Mouse (Mus musculus) CH12.LX (cell line): ENCODE measurements around the gene Capg. TPM values are rescaled to one million over a fixed set of nuclear protein-coding genes. Genes with fewer than 3 reads are reported as not detected.
A peak's percentile ranks its signal among the peaks of the same experiment; 100 is the strongest.

Experiments
- DNase-seq: peaks from one replicate; pipeline ENCODE4 v3.0.0-alpha.2; 2013; ENCODE audit errors: extremely low read depth
- H3K27ac ChIP-seq: 2 replicates; pipeline ENCODE4 v1.5.1; 2012; ENCODE audit warnings: low read depth, mild to moderate bottlenecking, control low read depth, moderate library complexity; ENCODE audit not compliant: insufficient read depth
- H3K27me3 ChIP-seq: replicated peaks from 2 replicates; pipeline ENCODE3; 2012; ENCODE audit warnings: inconsistent platforms
- H3K36me3 ChIP-seq, 2 experiments: replicated peaks in 1 of 2; 2 replicates each; pipeline versions ENCODE3 to v1.6.1; 2012; ENCODE audit warnings: inconsistent platforms in 1 of 2, low read length in 1 of 2, mild to moderate bottlenecking in 1 of 2, mixed read lengths in 1 of 2, moderate library complexity in 1 of 2; ENCODE audit not compliant: control insufficient read depth in 1 of 2, insufficient read depth in 1 of 2
- H3K4me1 ChIP-seq, 2 experiments: 2 replicates each; pipeline ENCODE4 v1.6.1; 2012; ENCODE audit warnings: inconsistent platforms in 1 of 2, moderate library complexity in 1 of 2; ENCODE audit not compliant: insufficient read depth in 2 of 2, control insufficient read depth in 1 of 2
- H3K4me2 ChIP-seq: 2 replicates; pipeline ENCODE4 v1.6.1; 2012; ENCODE audit warnings: low read depth, mild to moderate bottlenecking, control low read depth; ENCODE audit not compliant: poor library complexity, insufficient read depth, severe bottlenecking
- H3K4me3 ChIP-seq, 3 experiments: fragments of 150-350 bp in 1 of 3; sonication (generic) in 1 of 3; replicated peaks in 1 of 3; 2 replicates each; pipeline versions ENCODE3 to v1.5.1; 2011 to 2012; ENCODE audit warnings: low read depth in 2 of 3, low read length in 2 of 3, mild to moderate bottlenecking in 2 of 3, moderate library complexity in 2 of 3, control low read depth in 1 of 3, improper control_type of control experiment in 1 of 3, inconsistent platforms in 1 of 3, mixed read lengths in 1 of 3; ENCODE audit not compliant: poor library complexity in 1 of 3
- H3K79me2 ChIP-seq: replicated peaks from 2 replicates; pipeline ENCODE4 v1.6.1; 2012; ENCODE audit warnings: mild to moderate bottlenecking, moderate library complexity; ENCODE audit not compliant: control insufficient read depth, poor library complexity, insufficient read depth, severe bottlenecking; ENCODE audit errors: extremely low read depth
- H3K9ac ChIP-seq: 2 replicates; pipeline ENCODE4 v1.6.1; 2012; ENCODE audit warnings: low read depth, mild to moderate bottlenecking, control low read depth, moderate library complexity; ENCODE audit not compliant: insufficient read depth
- H3K9me3 ChIP-seq: replicated peaks from 2 replicates; pipeline ENCODE3; 2012; ENCODE audit warnings: low read length, inconsistent platforms, mixed read lengths
- BHLHE40 ChIP-seq: IDR thresholded peaks from 2 replicates; pipeline ENCODE4 v1.6.1; 2011; ENCODE audit warnings: mild to moderate bottlenecking, low read depth, low read length, improper control_type of control experiment
- CHD2 ChIP-seq: IDR thresholded peaks from 2 replicates; pipeline ENCODE4 v1.6.1; 2011; ENCODE audit warnings: low read length, improper control_type of control experiment
- CTCF ChIP-seq, 2 experiments: IDR thresholded peaks in 1 of 2; conservative IDR thresholded peaks in 1 of 2; 2 replicates each; pipeline ENCODE4 v1.5.1; 2011 to 2012; ENCODE audit warnings: low read depth in 2 of 2, low read length in 2 of 2, improper control_type of control experiment in 1 of 2, inconsistent platforms in 1 of 2, mild to moderate bottlenecking in 1 of 2, moderate library complexity in 1 of 2
- ELF1 ChIP-seq: IDR thresholded peaks from 2 replicates; pipeline ENCODE4 v1.6.1; 2014; ENCODE audit warnings: low read depth, mild to moderate bottlenecking, inconsistent platforms, low read length, improper control_type of control experiment
- ETS1 ChIP-seq: conservative IDR thresholded peaks from 2 replicates; pipeline ENCODE4 v1.6.1; 2012; ENCODE audit warnings: low read depth, mild to moderate bottlenecking, inconsistent platforms, low read length, improper control_type of control experiment, moderate library complexity
- GABPA ChIP-seq: IDR thresholded peaks from 2 replicates; pipeline ENCODE4 v1.6.1; 2012; ENCODE audit warnings: low read depth, low read length, improper control_type of control experiment, inconsistent platforms; ENCODE audit not compliant: insufficient replicate concordance
- HCFC1 ChIP-seq: IDR thresholded peaks from 2 replicates; pipeline ENCODE4 v1.6.1; 2012; ENCODE audit warnings: low read depth, mild to moderate bottlenecking, inconsistent platforms, low read length, improper control_type of control experiment
- JUN ChIP-seq: IDR thresholded peaks from 2 replicates; pipeline ENCODE4 v1.6.1; 2011; ENCODE audit warnings: low read depth, mild to moderate bottlenecking, low read length, improper control_type of control experiment, moderate library complexity; ENCODE audit not compliant: insufficient read depth
- KAT2A ChIP-seq: IDR thresholded peaks from 2 replicates; pipeline ENCODE4 v1.6.1; 2012; ENCODE audit warnings: low read length, improper control_type of control experiment, inconsistent platforms; ENCODE audit not compliant: insufficient replicate concordance
- MAFK ChIP-seq: IDR thresholded peaks from 2 replicates; pipeline ENCODE4 v1.6.1; 2011; ENCODE audit warnings: low read length, improper control_type of control experiment; ENCODE audit not compliant: insufficient replicate concordance
- MAX ChIP-seq: IDR thresholded peaks from 2 replicates; pipeline ENCODE4 v1.6.1; 2011; ENCODE audit warnings: low read length, improper control_type of control experiment
- MEF2A ChIP-seq: IDR thresholded peaks from 2 replicates; pipeline ENCODE4 v1.6.1; 2014; ENCODE audit warnings: low read depth, mild to moderate bottlenecking, inconsistent platforms, low read length, improper control_type of control experiment, borderline replicate concordance
- MYC ChIP-seq: IDR thresholded peaks from 2 replicates; pipeline ENCODE4 v1.6.1; 2011; ENCODE audit warnings: low read depth, mild to moderate bottlenecking, improper control_type of control experiment, low read length
- PAX5 ChIP-seq: IDR thresholded peaks from 2 replicates; pipeline ENCODE4 v1.6.1; 2012; ENCODE audit warnings: low read length, inconsistent platforms, mixed read lengths
- POLR2A ChIP-seq: IDR thresholded peaks from 2 replicates; pipeline ENCODE4 v1.6.1; 2011; ENCODE audit warnings: low read depth, mild to moderate bottlenecking, improper control_type of control experiment, low read length
- POLR2AphosphoS2 ChIP-seq: IDR thresholded peaks from 2 replicates; pipeline ENCODE4 v1.6.1; 2011; ENCODE audit warnings: low read depth, low read length, improper control_type of control experiment
- SMC3 ChIP-seq: IDR thresholded peaks from 2 replicates; pipeline ENCODE4 v1.6.1; 2011; ENCODE audit warnings: low read depth, low read length, improper control_type of control experiment
- TBP ChIP-seq: conservative IDR thresholded peaks from 2 replicates; pipeline ENCODE4 v1.6.1; 2011; ENCODE audit warnings: low read depth, low read length, improper control_type of control experiment
- USF1 ChIP-seq: IDR thresholded peaks from 2 replicates; pipeline ENCODE4 v1.6.1; 2014; ENCODE audit warnings: low read depth, mild to moderate bottlenecking, inconsistent platforms, low read length, improper control_type of control experiment
- USF2 ChIP-seq: conservative IDR thresholded peaks from 2 replicates; pipeline ENCODE4 v1.6.1; 2011; ENCODE audit warnings: low read depth, low read length, improper control_type of control experiment
- ZMIZ1 ChIP-seq: IDR thresholded peaks from 2 replicates; pipeline ENCODE4 v1.6.1; 2012; ENCODE audit warnings: low read depth, mild to moderate bottlenecking, inconsistent platforms, low read length, improper control_type of control experiment
- ZNF384 ChIP-seq: IDR thresholded peaks from 2 replicates; pipeline ENCODE4 v1.6.1; 2012; ENCODE audit warnings: low read depth, low read length, improper control_type of control experiment, inconsistent platforms
- dilution Hi-C: fragments of 300-500 bp; cut with MboI; formaldehyde crosslinking; loops from 2 replicates; pipeline ENCODE4 v1.14.3; 2020; ENCODE audit warnings: low sequenced_read_pairs; ENCODE audit not compliant: extremely low pct_unique_long_range_greater_than_20kb, extremely low pct_ligation_motif_present
- in situ Hi-C: fragments of 300-500 bp; cut with MboI; formaldehyde crosslinking; loops from 3 replicates; pipeline ENCODE4 v1.14.3; 2019; ENCODE audit warnings: low sequenced_read_pairs, low pct_ligation_motif_present, low pct_unique_long_range_greater_than_20kb, mixed read lengths
- polyA plus RNA-seq: library from polyadenylated mRNA; unstranded; fragments of >175 nt; gene quantifications from 2 replicates; pipeline ENCODE4 v1.2.1, GENCODE M21; 2012; ENCODE audit warnings: low read depth; ENCODE audit not compliant: insufficient read length
- total RNA-seq, 2 experiments: library from RNA; depleted of rRNA; stranded (reverse); fragments of 300-350 nt in 1 of 2; fragments of >200 nt in 1 of 2; gene quantifications; 2 replicates each; pipeline ENCODE4 v1.2.3; 2012 to 2014

Capg gene
- total and polyA plus RNA-seq, 3 experiments = 175 to 264 (median 196) TPM

GRCm38 (mm10) chr6:72519892-72520663 is 24.1 kb upstream of the Capg start (continued):
- TF ChIP-seq USF2 = no peak
- no peak for TF ChIP-seq MAX
- no peak for TF ChIP-seq MYC
- no peak for TF ChIP-seq HCFC1
- no peak for TF ChIP-seq USF1
- 0 out of 2 replicates have a peak, but pooled peaks have one; percentile 16 for TF ChIP-seq MEF2A
- TF ChIP-seq GABPA = no peak
- TF ChIP-seq CHD2 = peak; percentile 80
- no peak for TF ChIP-seq ZNF384
- TF ChIP-seq ETS1 = 0 out of 2 replicates have a peak, but pooled peaks have one; percentile 10
- no peak for TF ChIP-seq SMC3
- TF ChIP-seq POLR2A = no peak
- TF ChIP-seq PAX5 = no peak
- TF ChIP-seq BHLHE40 = no peak
- TF ChIP-seq KAT2A = no peak
- no peak for TF ChIP-seq MAFK
- 0 out of 2 replicates have a peak, but pooled peaks have one; percentile 27 for TF ChIP-seq ELF1
- TF ChIP-seq CTCF (conservative IDR thresholded peaks at IDR 0.05 in 1 of 2, IDR thresholded peaks at IDR 0.05 in 1 of 2; ENCODE audit: low read depth in 2 of 2, low read length in 2 of 2) = no peak
- no peak for TF ChIP-seq TBP

GRCm38 (mm10) chr6:72520904-72521303 is 23.3 kb upstream of the Capg start:
- no peaks in the 10 kb centered on the region for H3K27me3 ChIP-seq
- no peak overlapping the region for H3K4me3 ChIP-seq
- in situ Hi-C loops = no loop called here
- no peak for DNase-seq
- H3K79me2 ChIP-seq = no peaks in the 10 kb centered on the region
- TF ChIP-seq ZNF384 = no peak
- TF ChIP-seq MAFK = no peak
- TF ChIP-seq USF2 = no peak
- TF ChIP-seq TBP = no peak
- no peak for TF ChIP-seq ZMIZ1
- no peak for TF ChIP-seq MEF2A
- TF ChIP-seq POLR2AphosphoS2 = no peak
- TF ChIP-seq JUN = no peak
- no peak overlapping the region for H3K9ac ChIP-seq
- H3K27ac ChIP-seq = no peak overlapping the region
- peaks cover 35 to 68% of the 10 kb centered on the region in 2 experiments for H3K4me1 ChIP-seq
- H3K36me3 ChIP-seq = peaks cover 0 to 10% of the 10 kb centered on the region in 2 experiments
- H3K9me3 ChIP-seq = no peaks in the 10 kb centered on the region
- dilution Hi-C loops = no loop called here
- no peak overlapping the region for H3K4me2 ChIP-seq
